Mouse (Mus musculus): ENCODE measurements around the gene Ccn5. TPM values are rescaled to one million over a fixed set of nuclear protein-coding genes. Genes with fewer than 3 reads are reported as not detected.

Gene Ccn5
- polyA plus RNA-seq, 1 experiment from 2014 or later, result 2.4 TPM

GRCm38 (mm10) chr2:163865311-163865710, 44.6 kb downstream of the Ccn5 start:
- H3K36me3 ChIP-seq (ENCODE audit: control insufficient read depth, insufficient read depth, low read length), result no peaks in the 10 kb centered on the region
- no peaks in the 10 kb centered on the region for H3K27me3 ChIP-seq (ENCODE audit: control insufficient read depth, insufficient read depth, low read depth, low read length)
- H3K4me3 ChIP-seq (ENCODE audit: low read length), result no peak overlapping the region
- no peak overlapping the region for H3K9ac ChIP-seq (ENCODE audit: low read length)
- no peaks in the 10 kb centered on the region for H3K9me3 ChIP-seq (ENCODE audit: control insufficient read depth, low read length)
- no peaks in the 10 kb centered on the region for H3K4me1 ChIP-seq (replicated peaks; ENCODE audit: control insufficient read depth, insufficient read depth, low read length)
- H3K4me2 ChIP-seq (ENCODE audit: low read depth, low read length), result no peak overlapping the region
- WGBS, result 89% methylated on average over 5 of the region's 5 CpGs
- no peak overlapping the region for H3K27ac ChIP-seq (ENCODE audit: low read length)
- ATAC-seq (ENCODE audit: low read depth), result no peak

GRCm38 (mm10) chr2:163866061-163866460, 45.4 kb downstream of the Ccn5 start:
- H3K4me3 ChIP-seq (ENCODE audit: low read length), result no peak overlapping the region
- H3K36me3 ChIP-seq (ENCODE audit: control insufficient read depth, insufficient read depth, low read length), result no peaks in the 10 kb centered on the region
- H3K27ac ChIP-seq (ENCODE audit: low read length), result no peak overlapping the region
- H3K9me3 ChIP-seq (ENCODE audit: control insufficient read depth, low read length), result no peaks in the 10 kb centered on the region
- H3K9ac ChIP-seq (ENCODE audit: low read length), result no peak overlapping the region
- no peaks in the 10 kb centered on the region for H3K4me1 ChIP-seq (replicated peaks; ENCODE audit: control insufficient read depth, insufficient read depth, low read length)
- H3K27me3 ChIP-seq (ENCODE audit: control insufficient read depth, insufficient read depth, low read depth, low read length), result no peaks in the 10 kb centered on the region
- no peak for ATAC-seq (ENCODE audit: low read depth)
- H3K4me2 ChIP-seq (ENCODE audit: low read depth, low read length), result no peak overlapping the region
- WGBS, result 71% methylated on average over 9 of the region's 9 CpGs

GRCm38 (mm10) chr2:163869783-163870182, 49.1 kb downstream of the Ccn5 start:
- H3K4me3 ChIP-seq (ENCODE audit: low read length), result no peak overlapping the region
- no peak overlapping the region for H3K4me2 ChIP-seq (ENCODE audit: low read depth, low read length)
- no peaks in the 10 kb centered on the region for H3K4me1 ChIP-seq (replicated peaks; ENCODE audit: control insufficient read depth, insufficient read depth, low read length)
- 59% methylated on average over 5 of the region's 5 CpGs for WGBS
- no peaks in the 10 kb centered on the region for H3K27me3 ChIP-seq (ENCODE audit: control insufficient read depth, insufficient read depth, low read depth, low read length)
- H3K9ac ChIP-seq (ENCODE audit: low read length), result no peak overlapping the region
- no peak overlapping the region for H3K27ac ChIP-seq (ENCODE audit: low read length)
- no peaks in the 10 kb centered on the region for H3K9me3 ChIP-seq (ENCODE audit: control insufficient read depth, low read length)
- H3K36me3 ChIP-seq (ENCODE audit: control insufficient read depth, insufficient read depth, low read length), result no peaks in the 10 kb centered on the region
- ATAC-seq (ENCODE audit: low read depth), result no peak

GRCm38 (mm10) chr2:163871266-163871665, 50.6 kb downstream of the Ccn5 start:
- H3K27ac ChIP-seq (ENCODE audit: low read length), result no peak overlapping the region
- no peaks in the 10 kb centered on the region for H3K4me1 ChIP-seq (replicated peaks; ENCODE audit: control insufficient read depth, insufficient read depth, low read length)
- ATAC-seq (ENCODE audit: low read depth), result no peak
- H3K36me3 ChIP-seq (ENCODE audit: control insufficient read depth, insufficient read depth, low read length), result no peaks in the 10 kb centered on the region
- no peaks in the 10 kb centered on the region for H3K27me3 ChIP-seq (ENCODE audit: control insufficient read depth, insufficient read depth, low read depth, low read length)
- WGBS, result 77% methylated on average over 4 of the region's 4 CpGs
- no peak overlapping the region for H3K4me2 ChIP-seq (ENCODE audit: low read depth, low read length)
- no peak overlapping the region for H3K4me3 ChIP-seq (ENCODE audit: low read length)
- H3K9ac ChIP-seq (ENCODE audit: low read length), result no peak overlapping the region
- H3K9me3 ChIP-seq (ENCODE audit: control insufficient read depth, low read length), result no peaks in the 10 kb centered on the region

GRCm38 (mm10) chr2:163871906-163872305, 51.2 kb downstream of the Ccn5 start:
- H3K4me3 ChIP-seq (ENCODE audit: low read length), result no peak overlapping the region
- no peaks in the 10 kb centered on the region for H3K4me1 ChIP-seq (replicated peaks; ENCODE audit: control insufficient read depth, insufficient read depth, low read length)
- no peak overlapping the region for H3K4me2 ChIP-seq (ENCODE audit: low read depth, low read length)
- H3K9ac ChIP-seq (ENCODE audit: low read length), result no peak overlapping the region
- H3K27me3 ChIP-seq (ENCODE audit: control insufficient read depth, insufficient read depth, low read depth, low read length), result no peaks in the 10 kb centered on the region
- H3K9me3 ChIP-seq (ENCODE audit: control insufficient read depth, low read length), result no peaks in the 10 kb centered on the region
- WGBS, result 27% methylated on average over 3 of the region's 3 CpGs
- no peaks in the 10 kb centered on the region for H3K36me3 ChIP-seq (ENCODE audit: control insufficient read depth, insufficient read depth, low read length)
- no peak overlapping the region for H3K27ac ChIP-seq (ENCODE audit: low read length)
- ATAC-seq (ENCODE audit: low read depth), result no peak

- H3K27me3 ChIP-seq (ENCODE audit: control insufficient read depth, insufficient read depth, low read depth, low read length), result no peaks in the 10 kb centered on the region
- H3K27ac ChIP-seq (ENCODE audit: low read length), result no peak overlapping the region
- ATAC-seq (ENCODE audit: low read depth), result no peak
- WGBS, result 48% methylated on average over 5 of the region's 5 CpGs
- no peaks in the 10 kb centered on the region for H3K36me3 ChIP-seq (ENCODE audit: control insufficient read depth, insufficient read depth, low read length)
- no peaks in the 10 kb centered on the region for H3K9me3 ChIP-seq (ENCODE audit: control insufficient read depth, low read length)
- no peak overlapping the region for H3K4me2 ChIP-seq (ENCODE audit: low read depth, low read length)
- no peak overlapping the region for H3K9ac ChIP-seq (ENCODE audit: low read length)
- H3K4me1 ChIP-seq (replicated peaks; ENCODE audit: control insufficient read depth, insufficient read depth, low read length), result no peaks in the 10 kb centered on the region
- H3K4me3 ChIP-seq (ENCODE audit: low read length), result no peak overlapping the region
Observed at GRCm38 (mm10) chr2:163874877-163875276, 54.2 kb downstream of the Ccn5 start.

GRCm38 (mm10) chr2:163875484-163875883, 54.8 kb downstream of the Ccn5 start:
- H3K27me3 ChIP-seq (ENCODE audit: control insufficient read depth, insufficient read depth, low read depth, low read length), result no peaks in the 10 kb centered on the region
- no peak overlapping the region for H3K27ac ChIP-seq (ENCODE audit: low read length)
- H3K4me1 ChIP-seq (replicated peaks; ENCODE audit: control insufficient read depth, insufficient read depth, low read length), result no peaks in the 10 kb centered on the region
- H3K4me3 ChIP-seq (ENCODE audit: low read length), result no peak overlapping the region
- no peak overlapping the region for H3K9ac ChIP-seq (ENCODE audit: low read length)
- 0 out of 2 replicates have a peak, but pooled peaks have one; percentile 31 for ATAC-seq (ENCODE audit: low read depth)
- H3K36me3 ChIP-seq (ENCODE audit: control insufficient read depth, insufficient read depth, low read length), result no peaks in the 10 kb centered on the region
- H3K9me3 ChIP-seq (ENCODE audit: control insufficient read depth, low read length), result no peaks in the 10 kb centered on the region
- no peak overlapping the region for H3K4me2 ChIP-seq (ENCODE audit: low read depth, low read length)
- WGBS, result 74% methylated on average over 7 of the region's 7 CpGs

- WGBS, result 62% methylated on average over 14 of the region's 14 CpGs
- H3K9me3 ChIP-seq (ENCODE audit: control insufficient read depth, low read length), result no peaks in the 10 kb centered on the region
- no peaks in the 10 kb centered on the region for H3K36me3 ChIP-seq (ENCODE audit: control insufficient read depth, insufficient read depth, low read length)
- no peak overlapping the region for H3K9ac ChIP-seq (ENCODE audit: low read length)
- no peak overlapping the region for H3K27ac ChIP-seq (ENCODE audit: low read length)
- no peaks in the 10 kb centered on the region for H3K4me1 ChIP-seq (replicated peaks; ENCODE audit: control insufficient read depth, insufficient read depth, low read length)
- no peak overlapping the region for H3K4me3 ChIP-seq (ENCODE audit: low read length)
- no peak overlapping the region for H3K4me2 ChIP-seq (ENCODE audit: low read depth, low read length)
- no peak for ATAC-seq (ENCODE audit: low read depth)
- H3K27me3 ChIP-seq (ENCODE audit: control insufficient read depth, insufficient read depth, low read depth, low read length), result no peaks in the 10 kb centered on the region
Observed at GRCm38 (mm10) chr2:163876830-163877498, 56.3 kb downstream of the Ccn5 start.

GRCm38 (mm10) chr2:163880891-163881290, 60.2 kb downstream of the Ccn5 start:
- Histone ChIP-seq H3K4me3 (ENCODE audit: low read length) (no peak overlapping the region), H3K9me3 (ENCODE audit: control insufficient read depth, low read length) (no peaks in the 10 kb centered on the region), H3K4me1 (replicated peaks; ENCODE audit: control insufficient read depth, insufficient read depth, low read length) (no peaks in the 10 kb centered on the region), H3K27ac (ENCODE audit: low read length) (no peak overlapping the region), H3K36me3 (ENCODE audit: control insufficient read depth, insufficient read depth, low read length) (no peaks in the 10 kb centered on the region), H3K27me3 (ENCODE audit: control insufficient read depth, insufficient read depth, low read depth, low read length) (no peaks in the 10 kb centered on the region; the same call in 1 of the 2 replicates), H3K9ac (ENCODE audit: low read length) (no peak overlapping the region), H3K4me2 (ENCODE audit: low read depth, low read length) (no peak overlapping the region)
- 53% methylated on average over 6 of the region's 6 CpGs for WGBS
- peak; percentile 88 for ATAC-seq (ENCODE audit: low read depth)

Measured in lung, embryonic 16.5 days (tissue).